Mouse (Mus musculus) lung, adult 2 months (tissue): ENCODE measurements around the gene Wnt6.

Experiments used
- CTCF ChIP-seq: fragments of 200-500 bp; IDR thresholded peaks from 2 replicates; pipeline ENCODE4 v1.5.1; 2011; ENCODE audit warnings: mild to moderate bottlenecking, low read length, control low read depth; ENCODE audit not compliant: insufficient read depth
- POLR2A ChIP-seq: fragments of 200-500 bp; IDR thresholded peaks from 2 replicates; pipeline ENCODE4 v1.6.1; 2011; ENCODE audit warnings: low read depth, mild to moderate bottlenecking, control low read depth, low read length, borderline replicate concordance; ENCODE audit errors: extremely low read depth

DNA sequence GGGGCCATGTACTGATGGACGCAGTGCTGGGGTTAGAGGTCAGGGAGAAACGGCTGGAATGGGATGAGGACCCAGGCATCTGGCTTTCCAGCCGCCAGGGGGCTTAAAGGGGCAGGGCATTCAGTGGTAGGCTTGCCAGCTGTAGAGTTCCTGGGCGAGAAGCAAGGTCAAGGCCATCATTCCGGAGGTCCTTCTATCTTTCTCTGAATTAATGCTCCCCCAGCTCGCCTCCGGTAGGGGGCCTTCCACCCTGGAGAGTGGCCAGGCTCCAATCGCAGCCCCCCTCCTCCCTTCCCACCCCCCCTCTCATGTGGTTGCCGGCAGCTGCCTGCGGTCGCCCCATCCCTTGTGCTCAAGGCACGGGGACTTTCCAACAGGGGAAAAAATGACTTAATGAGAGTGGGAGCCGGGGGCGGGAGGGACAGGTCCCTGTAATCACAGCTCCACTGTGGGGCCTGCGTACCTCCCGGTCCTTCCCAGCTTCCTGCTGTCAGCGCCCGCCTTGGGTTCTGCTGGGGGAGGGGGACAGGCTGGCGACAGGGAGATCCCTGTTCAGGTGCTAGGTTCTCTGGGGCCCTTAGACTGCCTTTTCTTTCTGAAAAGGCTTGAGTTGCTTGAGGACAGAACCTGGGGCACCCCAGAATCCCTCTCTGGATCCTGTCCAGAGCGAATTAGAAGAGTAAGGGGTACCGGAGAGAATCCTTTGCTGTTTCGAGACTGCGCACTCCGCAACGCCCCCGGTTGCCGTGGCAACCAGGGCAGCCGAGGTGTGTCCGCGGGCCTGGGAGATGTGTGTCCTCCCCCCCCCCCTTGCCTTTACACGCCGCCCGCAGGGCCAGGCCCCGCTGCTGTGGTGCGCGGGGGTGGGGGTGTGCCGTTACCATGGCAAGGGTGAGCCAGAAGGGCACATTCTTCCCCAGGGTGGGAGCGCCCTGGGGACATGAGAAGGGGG, 34.9 kb downstream of the Wnt6 start:
- no peak for TF ChIP-seq CTCF
- no peak for TF ChIP-seq POLR2A
